Mouse (Mus musculus) midbrain, embryonic 13.5 days (tissue): ENCODE measurements around the gene Sfr1. TPM values are rescaled to one million over a fixed set of nuclear protein-coding genes. Genes with fewer than 3 reads are reported as not detected.

ENCODE experiments used
- ATAC-seq: fragments of 200-750 bp; cut with Nextera tagmentation; 2 replicates; pipeline ENCODE4 v1.8.0; 2017; ENCODE audit warnings: mild to moderate bottlenecking, moderate TSS enrichment, moderate library complexity
- H3K27ac ChIP-seq: fragments of 300-500 bp; sonication (generic); 2 replicates; pipeline ENCODE4 v1.5.1; 2015; ENCODE audit warnings: inconsistent platforms, mild to moderate bottlenecking, moderate library complexity
- H3K27me3 ChIP-seq: fragments of 300-500 bp; sonication (generic); 2 replicates; pipeline ENCODE4 v1.6.1; 2015; ENCODE audit warnings: mild to moderate bottlenecking, inconsistent platforms
- H3K36me3 ChIP-seq: fragments of 300-500 bp; sonication (generic); 2 replicates; pipeline ENCODE4 v1.6.1; 2015; ENCODE audit warnings: mild to moderate bottlenecking, inconsistent platforms
- H3K4me1 ChIP-seq: fragments of 300-500 bp; sonication (generic); replicated peaks from 2 replicates; pipeline ENCODE4 v1.6.1; 2015; ENCODE audit warnings: inconsistent platforms
- H3K4me2 ChIP-seq: fragments of 300-500 bp; sonication (generic); replicated peaks from 2 replicates; pipeline ENCODE4 v1.6.1; 2015; ENCODE audit warnings: moderate library complexity, mild to moderate bottlenecking, inconsistent platforms
- H3K4me3 ChIP-seq: fragments of 300-500 bp; sonication (generic); replicated peaks from 2 replicates; pipeline ENCODE4 v1.5.1; 2015; ENCODE audit warnings: mild to moderate bottlenecking, inconsistent platforms
- H3K9ac ChIP-seq: fragments of 300-500 bp; sonication (generic); replicated peaks from 2 replicates; pipeline ENCODE4 v1.6.1; 2015; ENCODE audit warnings: mild to moderate bottlenecking, inconsistent platforms
- H3K9me3 ChIP-seq: fragments of 300-500 bp; sonication (generic); 2 replicates; pipeline ENCODE4 v1.6.1; 2016; ENCODE audit warnings: mild to moderate bottlenecking, inconsistent platforms
- WGBS: fragments of 180-500 bp; shearing (Covaris S2); methylation state at CpG from one replicate; pipeline ENCODE4 v1.1.7; 2015; 5-methylcytosine and 5-hydroxymethylcytosine counted together
- polyA plus RNA-seq: library from polyadenylated mRNA; unstranded; fragments of >200 nt; fragmentation: Nextera tagmentation; extraction: Ambion mirVana; gene quantifications from 2 replicates; pipeline ENCODE4 v1.2.1, GENCODE M21; 2015

Sfr1 gene
- polyA plus RNA-seq, 1 experiment from 2014 or later, result 189 TPM

DNA sequence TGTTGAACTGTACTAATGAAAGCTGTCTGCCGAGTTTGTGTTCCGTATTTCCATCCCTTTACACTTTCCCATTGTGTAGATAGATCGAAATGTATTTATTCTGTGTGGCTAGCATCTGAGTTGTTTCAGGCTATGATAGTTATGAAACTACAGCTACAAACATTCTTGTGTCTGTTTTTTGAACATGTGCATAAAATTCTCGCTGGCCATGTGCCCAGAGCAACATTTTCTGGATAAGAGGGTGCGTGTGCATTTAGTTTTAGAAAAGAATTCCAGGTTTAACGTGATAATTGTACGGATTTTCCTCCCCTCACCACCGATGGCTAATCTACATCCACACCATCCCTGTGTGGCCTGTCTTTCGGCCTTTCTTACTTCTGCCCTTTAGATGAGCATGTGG, 18.0 kb upstream of the Sfr1 start:
- H3K27ac ChIP-seq, result no peak overlapping the region
- H3K4me2 ChIP-seq, result no peak overlapping the region
- no peaks in the 10 kb centered on the region for H3K4me1 ChIP-seq
- H3K9ac ChIP-seq, result no peak overlapping the region
- no peaks in the 10 kb centered on the region for H3K27me3 ChIP-seq
- no peaks in the 10 kb centered on the region for H3K36me3 ChIP-seq
- ATAC-seq, result no peak
- H3K4me3 ChIP-seq, result no peak overlapping the region
- WGBS, result 82% methylated on average over 9 of the region's 9 CpGs
- H3K9me3 ChIP-seq, result no peaks in the 10 kb centered on the region

GRCm38 (mm10) chr19:47716144-47716543, 15.3 kb upstream of the Sfr1 start:
- H3K4me2 ChIP-seq, result no peak overlapping the region
- H3K4me1 ChIP-seq, result no peaks in the 10 kb centered on the region
- ATAC-seq, result no peak
- WGBS, result 57% methylated on average over 2 of the region's 2 CpGs
- H3K27me3 ChIP-seq, result no peaks in the 10 kb centered on the region
- H3K27ac ChIP-seq, result no peak overlapping the region
- H3K9me3 ChIP-seq, result no peaks in the 10 kb centered on the region
- no peaks in the 10 kb centered on the region for H3K36me3 ChIP-seq
- H3K4me3 ChIP-seq, result no peak overlapping the region
- no peak overlapping the region for H3K9ac ChIP-seq

DNA sequence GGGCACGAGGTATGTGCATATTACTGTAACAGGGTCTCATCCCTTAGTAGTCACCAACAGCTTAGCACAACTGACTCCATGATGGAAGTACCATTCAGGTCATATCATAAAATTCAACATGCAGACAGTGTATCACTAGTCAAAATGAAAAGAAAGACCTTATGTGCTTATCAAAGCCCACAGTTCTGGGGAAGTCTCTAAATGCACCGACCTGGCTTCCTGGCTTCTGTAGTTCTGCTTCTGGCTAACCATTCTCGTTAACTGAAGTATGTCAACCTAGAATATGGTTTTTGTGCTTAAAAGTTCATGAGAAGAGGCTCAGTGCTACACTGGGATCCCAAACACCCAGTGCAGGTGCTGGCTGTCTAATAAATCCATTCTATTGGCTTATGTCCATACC, 12.3 kb upstream of the Sfr1 start:
- no peak overlapping the region for H3K4me2 ChIP-seq
- H3K9me3 ChIP-seq, result no peaks in the 10 kb centered on the region
- no peaks in the 10 kb centered on the region for H3K27me3 ChIP-seq
- H3K36me3 ChIP-seq, result no peaks in the 10 kb centered on the region
- ATAC-seq, result no peak
- WGBS, result 90% methylated on average over 3 of the region's 3 CpGs
- no peak overlapping the region for H3K9ac ChIP-seq
- H3K27ac ChIP-seq, result no peak overlapping the region
- no peak overlapping the region for H3K4me3 ChIP-seq
- no peaks in the 10 kb centered on the region for H3K4me1 ChIP-seq

- Histone ChIP-seq H3K4me1 (no peaks in the 10 kb centered on the region), H3K27ac (no peak overlapping the region), H3K4me3 (no peak overlapping the region), H3K9ac (no peak overlapping the region), H3K36me3 (no peaks in the 10 kb centered on the region), H3K9me3 (no peaks in the 10 kb centered on the region), H3K4me2 (no peak overlapping the region), H3K27me3 (no peaks in the 10 kb centered on the region)
- no peak for ATAC-seq
- WGBS, result 89% methylated on average over 6 of the region's 6 CpGs
Observed at GRCm38 (mm10) chr19:47722471-47722870, 9.0 kb upstream of the Sfr1 start.

- no peaks in the 10 kb centered on the region for H3K27me3 ChIP-seq
- H3K4me1 ChIP-seq, result no peaks in the 10 kb centered on the region
- H3K27ac ChIP-seq, result no peak overlapping the region
- no peaks in the 10 kb centered on the region for H3K9me3 ChIP-seq
- 81% methylated on average over 4 of the region's 4 CpGs for WGBS
- H3K4me3 ChIP-seq, result no peak overlapping the region
- no peak for ATAC-seq
- H3K4me2 ChIP-seq, result no peak overlapping the region
- H3K36me3 ChIP-seq, result no peaks in the 10 kb centered on the region
- H3K9ac ChIP-seq, result no peak overlapping the region
Observed at GRCm38 (mm10) chr19:47724903-47725302, 6.6 kb upstream of the Sfr1 start.

DNA sequence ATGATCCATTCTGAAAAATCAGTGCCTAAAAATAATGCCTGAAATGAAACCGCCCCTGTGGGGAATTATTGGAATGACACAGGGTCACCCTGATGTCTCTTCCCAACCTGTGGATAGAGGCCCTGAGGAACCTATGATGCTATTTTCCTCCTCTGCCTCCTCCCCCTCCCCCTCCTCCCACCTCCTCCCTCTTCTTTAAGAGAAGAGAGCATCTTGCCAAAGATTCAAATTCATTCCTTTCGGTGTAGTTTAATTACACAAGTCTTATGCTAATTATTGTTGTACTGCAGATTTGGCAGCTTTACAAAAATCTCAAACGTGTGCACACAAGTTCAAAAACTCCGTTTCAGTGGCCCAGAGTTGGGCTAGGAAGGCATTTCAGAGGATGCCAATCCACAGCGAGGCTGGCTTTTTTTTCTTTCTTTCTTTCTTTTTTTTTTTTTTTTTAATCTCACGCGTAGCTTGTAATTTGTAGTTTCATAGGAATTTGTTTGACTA, 5.8 kb upstream of the Sfr1 start:
- no peak overlapping the region for H3K4me2 ChIP-seq
- no peak overlapping the region for H3K27ac ChIP-seq
- H3K9me3 ChIP-seq, result no peaks in the 10 kb centered on the region
- peaks cover 5% of the 10 kb centered on the region; the same call in 1 of the 2 replicates for H3K4me1 ChIP-seq
- WGBS, result 69% methylated on average over 7 of the region's 7 CpGs
- H3K27me3 ChIP-seq, result no peaks in the 10 kb centered on the region
- no peak for ATAC-seq
- no peak overlapping the region for H3K9ac ChIP-seq
- no peak overlapping the region for H3K4me3 ChIP-seq
- no peaks in the 10 kb centered on the region for H3K36me3 ChIP-seq

DNA sequence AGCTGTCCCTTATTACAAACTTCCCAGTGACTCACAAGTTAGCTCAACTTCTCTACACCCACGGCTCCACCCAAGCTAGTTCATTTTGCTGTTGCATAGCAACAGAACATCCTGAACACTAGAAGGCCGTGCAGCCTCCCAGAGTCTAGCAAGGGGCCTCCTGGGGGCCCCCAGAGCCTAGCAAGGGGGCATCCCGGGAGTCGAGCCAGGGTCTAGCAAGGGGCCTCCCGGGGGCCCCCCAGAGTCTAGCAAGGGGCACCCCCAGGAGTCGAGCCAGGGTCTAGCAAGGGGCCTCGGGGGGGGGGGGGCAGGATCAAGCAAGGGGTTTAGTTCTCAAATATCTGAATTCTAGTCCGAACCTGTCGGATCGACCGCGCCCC, 801 bp upstream of the Sfr1 start:
- H3K27ac ChIP-seq, result peak overlapping the region; percentile 90
- peaks cover 15% of the 10 kb centered on the region for H3K4me1 ChIP-seq
- H3K4me3 ChIP-seq, result peak overlapping the region; percentile 75
- no peaks in the 10 kb centered on the region for H3K9me3 ChIP-seq
- peak overlapping the region; percentile 62 for H3K9ac ChIP-seq
- peak overlapping the region; percentile 72 for H3K4me2 ChIP-seq
- no peaks in the 10 kb centered on the region for H3K27me3 ChIP-seq
- ATAC-seq, result peak; percentile 77
- WGBS, result under 1% methylated on average over 12 of the region's 12 CpGs
- H3K36me3 ChIP-seq, result peaks cover 27% of the 10 kb centered on the region

DNA sequence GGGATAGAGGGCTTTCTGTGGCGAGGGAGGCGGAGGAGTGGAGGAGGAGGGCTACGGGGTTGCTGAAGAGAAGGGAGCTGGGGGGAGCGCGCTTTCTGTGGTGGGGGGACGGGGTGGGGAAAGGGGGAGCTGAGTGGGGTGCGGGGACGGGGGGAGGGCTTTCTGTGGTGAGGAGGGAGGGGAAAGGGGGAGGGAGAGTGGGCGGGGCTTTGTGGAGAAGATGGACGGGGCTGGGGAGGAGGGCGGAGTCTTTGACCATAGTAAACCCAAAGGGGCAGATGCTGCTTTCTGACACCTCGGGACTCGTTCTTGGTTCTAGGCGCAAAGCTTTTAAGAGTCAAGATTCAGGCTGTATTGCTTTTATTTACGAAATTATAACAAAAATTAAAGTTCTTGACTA, 449 bp downstream of the Sfr1 start:
- H3K36me3 ChIP-seq, result peaks cover 36% of the 10 kb centered on the region
- peak overlapping the region; percentile 54 for H3K4me2 ChIP-seq
- 2% methylated on average over 15 of the region's 15 CpGs for WGBS
- no peaks in the 10 kb centered on the region for H3K27me3 ChIP-seq
- H3K4me3 ChIP-seq, result peak overlapping the region; percentile 75
- peak; percentile 25 for ATAC-seq
- H3K9me3 ChIP-seq, result no peaks in the 10 kb centered on the region
- peak overlapping the region; percentile 97 for H3K27ac ChIP-seq
- H3K9ac ChIP-seq, result peak overlapping the region; percentile 81
- H3K4me1 ChIP-seq, result peaks cover 15% of the 10 kb centered on the region

DNA sequence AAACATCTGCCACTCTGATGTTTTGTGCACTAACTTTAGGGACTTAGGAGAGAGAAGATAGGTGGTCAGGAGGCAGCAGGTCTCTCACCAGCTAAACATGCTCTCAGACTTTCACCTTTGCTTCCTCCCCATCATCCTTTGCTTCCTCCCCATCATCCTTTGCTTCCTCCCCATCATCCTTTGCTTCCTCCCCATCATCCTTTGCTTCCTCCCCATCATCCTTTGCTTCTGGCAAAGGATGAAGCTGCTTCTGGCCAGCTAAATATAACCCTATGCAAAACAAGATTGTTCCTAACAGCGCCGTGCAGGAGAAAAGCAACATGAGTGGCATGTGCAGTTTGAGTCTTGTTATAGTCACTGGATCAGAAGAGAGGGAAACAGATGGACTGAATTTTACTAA, 15.6 kb downstream of the Sfr1 start:
- no peak for ATAC-seq
- Histone ChIP-seq H3K27me3 (no peaks in the 10 kb centered on the region), H3K4me3 (no peak overlapping the region), H3K4me2 (no peak overlapping the region), H3K36me3 (no peaks in the 10 kb centered on the region), H3K4me1 (0 out of 2 replicates have a peak, but pooled peaks cover 9% of the 10 kb centered on the region), H3K27ac (no peak overlapping the region), H3K9me3 (no peaks in the 10 kb centered on the region), H3K9ac (no peak overlapping the region)
- 99% methylated on average over 2 of the region's 2 CpGs for WGBS

DNA sequence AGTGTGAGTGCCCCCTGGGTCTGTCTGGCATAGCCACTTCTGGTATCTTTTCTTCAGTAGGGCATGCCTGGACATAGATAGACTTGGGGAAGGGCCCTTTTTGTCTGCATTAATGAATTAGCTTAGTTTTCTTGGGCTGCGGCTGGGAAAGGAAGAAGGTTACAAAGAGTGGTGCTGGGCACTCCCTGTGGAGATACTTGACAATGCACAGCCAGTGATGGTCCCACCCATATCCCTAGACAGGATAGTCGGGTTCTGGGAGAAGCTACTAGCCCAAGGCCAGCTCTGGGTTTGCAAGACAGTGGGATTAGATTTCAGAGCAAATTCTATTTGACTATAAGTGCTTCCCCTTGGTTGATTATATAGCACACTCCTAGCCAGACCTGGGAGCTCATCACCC, 17.5 kb downstream of the Sfr1 start:
- 85% methylated on average over 2 of the region's 2 CpGs for WGBS
- H3K9me3 ChIP-seq, result no peaks in the 10 kb centered on the region
- H3K4me3 ChIP-seq, result no peak overlapping the region
- H3K4me1 ChIP-seq, result 0 out of 2 replicates have a peak, but pooled peaks cover 9% of the 10 kb centered on the region
- H3K27me3 ChIP-seq, result no peaks in the 10 kb centered on the region
- no peak for ATAC-seq
- H3K4me2 ChIP-seq, result no peak overlapping the region
- no peak overlapping the region for H3K9ac ChIP-seq
- no peak overlapping the region for H3K27ac ChIP-seq
- no peaks in the 10 kb centered on the region for H3K36me3 ChIP-seq

DNA sequence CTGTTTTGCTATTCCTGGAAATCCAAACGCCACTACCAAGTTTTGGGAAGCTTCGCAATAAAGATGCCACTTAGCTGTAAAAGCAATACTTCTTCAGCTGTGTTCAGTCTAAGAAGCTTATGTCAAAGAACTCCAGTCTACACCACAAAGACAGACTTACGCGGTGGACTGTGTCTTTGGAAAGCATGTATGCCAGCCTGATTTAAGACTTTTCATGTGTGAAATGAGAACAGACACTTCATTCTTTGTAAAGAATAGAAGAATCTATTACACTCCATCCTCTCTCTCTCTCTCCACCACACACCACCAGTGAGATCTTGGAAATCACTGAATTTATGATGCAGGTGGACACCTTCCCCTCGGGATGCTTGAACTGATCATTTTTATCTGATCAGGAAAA, 18.9 kb downstream of the Sfr1 start:
- no peak overlapping the region for H3K27ac ChIP-seq
- H3K27me3 ChIP-seq, result no peaks in the 10 kb centered on the region
- no peaks in the 10 kb centered on the region for H3K9me3 ChIP-seq
- no peaks in the 10 kb centered on the region for H3K36me3 ChIP-seq
- no peak overlapping the region for H3K9ac ChIP-seq
- ATAC-seq, result no peak
- H3K4me1 ChIP-seq, result 0 out of 2 replicates have a peak, but pooled peaks cover 9% of the 10 kb centered on the region
- H3K4me3 ChIP-seq, result no peak overlapping the region
- no peak overlapping the region for H3K4me2 ChIP-seq
- 18% methylated on average over 5 of the region's 5 CpGs for WGBS

- no peaks in the 10 kb centered on the region for H3K27me3 ChIP-seq
- WGBS, result 95% methylated on average over 9 of the region's 9 CpGs
- no peak overlapping the region for H3K27ac ChIP-seq
- ATAC-seq, result no peak
- no peak overlapping the region for H3K9ac ChIP-seq
- H3K4me2 ChIP-seq, result no peak overlapping the region
- 0 out of 2 replicates have a peak, but pooled peaks cover 9% of the 10 kb centered on the region for H3K4me1 ChIP-seq
- no peaks in the 10 kb centered on the region for H3K9me3 ChIP-seq
- no peaks in the 10 kb centered on the region for H3K36me3 ChIP-seq
- no peak overlapping the region for H3K4me3 ChIP-seq
Observed at GRCm38 (mm10) chr19:47752456-47752855, 21.0 kb downstream of the Sfr1 start.

GRCm38 (mm10) chr19:47753921-47754320, 22.4 kb downstream of the Sfr1 start:
- ATAC-seq, result no peak
- Histone ChIP-seq H3K4me2 (no peak overlapping the region), H3K4me3 (no peak overlapping the region), H3K9me3 (no peaks in the 10 kb centered on the region), H3K27me3 (no peaks in the 10 kb centered on the region), H3K4me1 (0 out of 2 replicates have a peak, but pooled peaks cover 9% of the 10 kb centered on the region), H3K36me3 (no peaks in the 10 kb centered on the region), H3K9ac (no peak overlapping the region), H3K27ac (no peak overlapping the region)
- WGBS, result 97% methylated on average over 4 of the region's 4 CpGs
